Mouse (Mus musculus) layer of hippocampus, adult 9-11 months (tissue): ENCODE measurements at regions not wholly inside any gene's neighbourhood (a gene's known extent, or its start where the extent isn't known, plus 50 kb on each side); places are given as distances from the start of the nearest gene placed in this dataset.

ENCODE experiments used
- DNase-seq: peaks from one replicate; pipeline ENCODE4 v3.0.0; 2022

DNA sequence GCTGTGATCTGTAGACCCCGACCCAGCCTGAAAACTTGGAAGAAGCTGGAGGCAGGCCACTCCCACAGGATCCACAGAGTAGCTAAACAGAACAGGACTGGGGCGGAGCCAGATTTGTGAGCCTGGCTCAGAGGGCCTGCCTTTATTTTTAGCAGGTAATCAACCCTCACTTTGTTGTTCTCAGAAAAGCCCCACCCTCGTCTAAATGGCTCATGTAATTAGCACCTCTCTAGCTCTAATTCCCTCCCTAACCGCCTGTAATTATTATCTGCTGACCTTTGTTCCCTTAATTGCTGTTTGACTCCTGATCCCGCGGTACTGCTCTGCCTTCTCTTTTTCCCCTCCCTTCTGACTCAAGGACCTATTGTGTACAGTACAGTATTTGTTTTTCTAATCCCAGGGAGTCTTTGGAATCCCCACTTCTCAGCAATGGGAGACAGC, 95.6 kb upstream of the Bdnf start:
- DNase-seq: no peak

DNA sequence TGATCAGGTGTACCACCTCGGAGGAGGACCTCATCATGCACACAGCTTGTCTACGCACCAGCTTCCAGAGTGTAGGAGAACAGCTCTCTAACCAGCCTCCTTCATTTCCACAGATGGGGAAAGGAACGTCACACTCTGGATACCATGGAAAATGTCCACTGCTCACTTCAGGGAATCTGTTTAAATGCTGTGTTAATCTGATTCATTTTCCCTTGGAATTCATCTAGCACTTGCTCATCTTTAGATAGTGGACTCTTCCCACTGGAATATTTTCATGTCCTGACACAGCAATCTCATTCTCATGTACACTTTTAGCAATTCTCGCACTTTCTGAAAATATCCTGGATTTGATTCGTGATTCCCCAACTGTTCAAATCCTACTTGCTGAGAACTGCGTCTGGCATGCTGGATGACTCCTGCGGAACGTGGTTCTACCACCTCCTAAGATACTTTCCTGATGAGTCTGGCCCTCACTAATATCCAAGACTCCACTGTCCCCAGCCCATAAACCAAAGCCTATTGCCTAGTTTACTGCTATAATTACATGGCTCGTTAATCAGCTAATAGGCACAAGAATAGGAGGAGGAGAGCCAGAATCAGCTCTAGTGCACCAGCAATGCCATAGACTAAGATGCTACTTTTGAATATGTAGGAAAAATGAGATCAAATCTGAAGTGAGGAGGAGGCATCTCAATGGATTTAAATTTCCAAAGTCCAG, 56.0 kb upstream of the Bdnf start:
- peak; percentile 8 for DNase-seq

DNA sequence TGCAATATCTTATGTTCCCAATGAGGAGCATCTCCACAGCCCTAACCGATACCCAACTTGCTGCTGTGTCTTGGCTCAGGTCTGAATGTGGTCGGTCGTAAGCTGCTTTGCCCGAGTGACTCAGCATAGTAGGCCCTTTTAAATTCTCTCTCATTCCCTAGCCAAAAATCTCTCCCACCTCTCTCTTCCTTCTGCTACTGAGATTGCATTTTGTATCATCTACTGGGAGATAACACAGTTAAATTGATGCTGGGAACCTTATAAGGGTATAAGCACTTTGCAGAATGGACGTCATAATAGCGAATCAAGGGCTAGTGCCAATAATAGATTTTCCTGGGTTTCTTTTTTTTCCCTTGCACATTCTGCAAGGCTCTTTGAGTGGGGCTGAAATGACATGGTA, 54.8 kb upstream of the Bdnf start:
- peak; percentile 8 for DNase-seq

DNA sequence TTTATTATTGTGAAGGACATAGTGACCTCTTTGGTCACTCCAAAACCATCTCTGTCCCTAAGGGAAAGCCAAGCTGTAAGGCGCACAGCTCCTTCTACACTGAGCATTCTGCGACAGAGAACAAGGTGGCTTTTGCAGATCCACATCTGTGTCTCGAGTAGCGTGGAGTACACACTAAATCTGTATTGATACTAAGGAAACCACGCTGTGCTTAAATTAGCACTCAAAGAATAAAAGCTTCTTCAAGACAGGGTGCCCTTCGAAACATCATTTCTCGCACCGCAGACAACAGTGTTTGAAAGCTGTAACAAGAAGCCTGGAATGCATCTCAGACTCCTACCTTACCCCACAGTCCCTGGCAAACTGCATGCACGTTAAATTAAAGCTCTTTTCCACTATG, 52.9 kb upstream of the Bdnf start:
- no peak for DNase-seq
